Mouse (Mus musculus) small intestine, adult 2 months (tissue): Measurements from ENCODE around the gene Lzts2.

Experiments used
- CTCF ChIP-seq: fragments of 200-500 bp; IDR thresholded peaks from 2 replicates; pipeline ENCODE4 v1.5.1; 2012; ENCODE audit warnings: low read depth, mild to moderate bottlenecking, control low read depth, inconsistent platforms, low read length, moderate library complexity, mixed read lengths; ENCODE audit not compliant: insufficient replicate concordance, insufficient read length; ENCODE audit errors: extremely low read depth
- POLR2A ChIP-seq: fragments of 200-500 bp; IDR thresholded peaks from 2 replicates; pipeline ENCODE4 v1.6.1; 2012; ENCODE audit warnings: low read depth, mild to moderate bottlenecking, control low read depth, inconsistent platforms, low read length, moderate library complexity

GRCm38 (mm10) chr19:45053451-45053850 is 39.2 kb downstream of the Lzts2 start:
- TF ChIP-seq CTCF (no peak), POLR2A (no peak)
